Mouse (Mus musculus) CH12.LX (cell line): ENCODE measurements around the gene Tpd52l1. TPM values are rescaled to one million over a fixed set of nuclear protein-coding genes. Genes with fewer than 3 reads are reported as not detected.

Experiments
- DNase-seq: peaks from one replicate; pipeline ENCODE4 v3.0.0-alpha.2; 2013; ENCODE audit errors: extremely low read depth
- H3K27ac ChIP-seq: 2 replicates; pipeline ENCODE4 v1.5.1; 2012; ENCODE audit warnings: low read depth, mild to moderate bottlenecking, control low read depth, moderate library complexity; ENCODE audit not compliant: insufficient read depth
- H3K27me3 ChIP-seq: replicated peaks from 2 replicates; pipeline ENCODE3; 2012; ENCODE audit warnings: inconsistent platforms
- H3K36me3 ChIP-seq, 2 experiments: replicated peaks in 1 of 2; 2 replicates each; pipeline versions ENCODE3 to v1.6.1; 2012; ENCODE audit warnings: inconsistent platforms in 1 of 2, low read length in 1 of 2, mild to moderate bottlenecking in 1 of 2, mixed read lengths in 1 of 2, moderate library complexity in 1 of 2; ENCODE audit not compliant: control insufficient read depth in 1 of 2, insufficient read depth in 1 of 2
- H3K4me1 ChIP-seq, 2 experiments: 2 replicates each; pipeline ENCODE4 v1.6.1; 2012; ENCODE audit warnings: inconsistent platforms in 1 of 2, moderate library complexity in 1 of 2; ENCODE audit not compliant: insufficient read depth in 2 of 2, control insufficient read depth in 1 of 2
- H3K4me2 ChIP-seq: 2 replicates; pipeline ENCODE4 v1.6.1; 2012; ENCODE audit warnings: low read depth, mild to moderate bottlenecking, control low read depth; ENCODE audit not compliant: poor library complexity, insufficient read depth, severe bottlenecking
- H3K4me3 ChIP-seq, 3 experiments: fragments of 150-350 bp in 1 of 3; sonication (generic) in 1 of 3; replicated peaks in 1 of 3; 2 replicates each; pipeline versions ENCODE3 to v1.5.1; 2011 to 2012; ENCODE audit warnings: low read depth in 2 of 3, low read length in 2 of 3, mild to moderate bottlenecking in 2 of 3, moderate library complexity in 2 of 3, control low read depth in 1 of 3, improper control_type of control experiment in 1 of 3, inconsistent platforms in 1 of 3, mixed read lengths in 1 of 3; ENCODE audit not compliant: poor library complexity in 1 of 3
- H3K79me2 ChIP-seq: replicated peaks from 2 replicates; pipeline ENCODE4 v1.6.1; 2012; ENCODE audit warnings: mild to moderate bottlenecking, moderate library complexity; ENCODE audit not compliant: control insufficient read depth, poor library complexity, insufficient read depth, severe bottlenecking; ENCODE audit errors: extremely low read depth
- H3K9ac ChIP-seq: 2 replicates; pipeline ENCODE4 v1.6.1; 2012; ENCODE audit warnings: low read depth, mild to moderate bottlenecking, control low read depth, moderate library complexity; ENCODE audit not compliant: insufficient read depth
- H3K9me3 ChIP-seq: replicated peaks from 2 replicates; pipeline ENCODE3; 2012; ENCODE audit warnings: low read length, inconsistent platforms, mixed read lengths
- BHLHE40 ChIP-seq: IDR thresholded peaks from 2 replicates; pipeline ENCODE4 v1.6.1; 2011; ENCODE audit warnings: mild to moderate bottlenecking, low read depth, low read length, improper control_type of control experiment
- CHD2 ChIP-seq: IDR thresholded peaks from 2 replicates; pipeline ENCODE4 v1.6.1; 2011; ENCODE audit warnings: low read length, improper control_type of control experiment
- ETS1 ChIP-seq: conservative IDR thresholded peaks from 2 replicates; pipeline ENCODE4 v1.6.1; 2012; ENCODE audit warnings: low read depth, mild to moderate bottlenecking, inconsistent platforms, low read length, improper control_type of control experiment, moderate library complexity
- KAT2A ChIP-seq: IDR thresholded peaks from 2 replicates; pipeline ENCODE4 v1.6.1; 2012; ENCODE audit warnings: low read length, improper control_type of control experiment, inconsistent platforms; ENCODE audit not compliant: insufficient replicate concordance
- MAX ChIP-seq: IDR thresholded peaks from 2 replicates; pipeline ENCODE4 v1.6.1; 2011; ENCODE audit warnings: low read length, improper control_type of control experiment
- MAZ ChIP-seq: IDR thresholded peaks from 2 replicates; pipeline ENCODE4 v1.6.1; 2012; ENCODE audit warnings: low read depth, mild to moderate bottlenecking, inconsistent platforms, low read length, improper control_type of control experiment, moderate library complexity
- MEF2A ChIP-seq: IDR thresholded peaks from 2 replicates; pipeline ENCODE4 v1.6.1; 2014; ENCODE audit warnings: low read depth, mild to moderate bottlenecking, inconsistent platforms, low read length, improper control_type of control experiment, borderline replicate concordance
- MYC ChIP-seq: IDR thresholded peaks from 2 replicates; pipeline ENCODE4 v1.6.1; 2011; ENCODE audit warnings: low read depth, mild to moderate bottlenecking, improper control_type of control experiment, low read length
- POLR2A ChIP-seq: IDR thresholded peaks from 2 replicates; pipeline ENCODE4 v1.6.1; 2011; ENCODE audit warnings: low read depth, mild to moderate bottlenecking, improper control_type of control experiment, low read length
- SIN3A ChIP-seq: IDR thresholded peaks from 2 replicates; pipeline ENCODE4 v1.6.1; 2012; ENCODE audit warnings: low read length, improper control_type of control experiment, inconsistent platforms
- SMC3 ChIP-seq: IDR thresholded peaks from 2 replicates; pipeline ENCODE4 v1.6.1; 2011; ENCODE audit warnings: low read depth, low read length, improper control_type of control experiment
- TBP ChIP-seq: conservative IDR thresholded peaks from 2 replicates; pipeline ENCODE4 v1.6.1; 2011; ENCODE audit warnings: low read depth, low read length, improper control_type of control experiment
- USF1 ChIP-seq: IDR thresholded peaks from 2 replicates; pipeline ENCODE4 v1.6.1; 2014; ENCODE audit warnings: low read depth, mild to moderate bottlenecking, inconsistent platforms, low read length, improper control_type of control experiment
- ZKSCAN1 ChIP-seq: IDR thresholded peaks from 2 replicates; pipeline ENCODE4 v1.6.1; 2012; ENCODE audit warnings: low read depth, inconsistent platforms, low read length, improper control_type of control experiment, borderline replicate concordance
- ZMIZ1 ChIP-seq: IDR thresholded peaks from 2 replicates; pipeline ENCODE4 v1.6.1; 2012; ENCODE audit warnings: low read depth, mild to moderate bottlenecking, inconsistent platforms, low read length, improper control_type of control experiment
- dilution Hi-C: fragments of 300-500 bp; cut with MboI; formaldehyde crosslinking; loops from 2 replicates; pipeline ENCODE4 v1.14.3; 2020; ENCODE audit warnings: low sequenced_read_pairs; ENCODE audit not compliant: extremely low pct_unique_long_range_greater_than_20kb, extremely low pct_ligation_motif_present
- in situ Hi-C: fragments of 300-500 bp; cut with MboI; formaldehyde crosslinking; loops from 3 replicates; pipeline ENCODE4 v1.14.3; 2019; ENCODE audit warnings: low sequenced_read_pairs, low pct_ligation_motif_present, low pct_unique_long_range_greater_than_20kb, mixed read lengths
- polyA plus RNA-seq: library from polyadenylated mRNA; unstranded; fragments of >175 nt; gene quantifications from 2 replicates; pipeline ENCODE4 v1.2.1, GENCODE M21; 2012; ENCODE audit warnings: low read depth; ENCODE audit not compliant: insufficient read length
- total RNA-seq, 2 experiments: library from RNA; depleted of rRNA; stranded (reverse); fragments of 300-350 nt in 1 of 2; fragments of >200 nt in 1 of 2; gene quantifications; 2 replicates each; pipeline ENCODE4 v1.2.3; 2012 to 2014

Tpd52l1 gene
- total and polyA plus RNA-seq, 3 experiments, result not detected

DNA sequence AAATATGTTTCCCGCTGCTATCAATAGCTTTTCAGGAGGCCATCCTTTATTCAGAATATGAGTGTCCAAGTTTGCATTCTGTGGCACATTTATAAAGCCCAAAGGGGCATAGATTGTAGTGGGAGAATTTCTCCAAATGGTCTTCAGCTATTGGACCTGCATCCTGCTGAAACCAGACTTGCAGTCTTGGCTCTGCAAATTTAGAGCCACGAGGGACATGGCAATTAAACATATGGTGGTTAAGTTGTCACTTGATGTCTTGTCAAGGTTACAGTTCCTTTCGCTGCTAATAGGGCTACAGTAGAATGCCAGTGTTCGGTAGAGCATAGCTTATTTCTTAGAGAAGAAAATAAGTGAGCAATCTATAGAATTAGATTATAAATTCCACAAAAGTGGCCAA lies 148.7 kb downstream of the Tpd52l1 start:
- no peaks in the 10 kb centered on the region for H3K4me1 ChIP-seq
- no peak for TF ChIP-seq CHD2
- no peak for TF ChIP-seq MAZ
- no peak for TF ChIP-seq ZKSCAN1

DNA sequence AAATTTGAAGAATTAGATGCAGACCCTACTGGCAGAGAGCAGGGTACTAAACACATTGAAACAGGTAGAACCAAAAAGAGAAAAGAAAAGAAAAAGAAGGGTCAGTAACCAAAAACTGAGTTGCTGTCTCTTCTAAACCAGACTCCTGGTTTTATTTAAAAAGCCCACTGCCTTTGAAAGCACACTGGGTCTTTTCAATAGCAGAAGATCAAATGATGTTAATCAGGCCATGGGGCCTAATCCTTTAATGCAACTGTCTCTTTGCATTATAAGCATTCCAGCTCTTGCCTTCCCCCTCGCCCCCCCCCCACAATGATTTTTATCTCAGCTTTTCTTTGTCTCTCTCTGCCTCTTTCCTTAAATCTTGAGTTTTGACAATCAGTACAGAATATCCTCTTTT lies 149.3 kb downstream of the Tpd52l1 start:
- in situ Hi-C loops, result no loop called here
- no peaks in the 10 kb centered on the region for H3K4me1 ChIP-seq
- TF ChIP-seq MEF2A (no peak), KAT2A (no peak), USF1 (no peak), ZKSCAN1 (no peak), SMC3 (no peak)
- TF ChIP-seq, all 38 proteins: peak for 0
- H3K9ac ChIP-seq, result no peak overlapping the region
- no peaks in the 10 kb centered on the region for H3K27me3 ChIP-seq
- dilution Hi-C loops, result no loop called here
- H3K4me2 ChIP-seq, result no peak overlapping the region
- H3K9me3 ChIP-seq, result no peaks in the 10 kb centered on the region
- H3K27ac ChIP-seq, result no peak overlapping the region
- no peak for DNase-seq
- no peaks in the 10 kb centered on the region for H3K36me3 ChIP-seq
- H3K79me2 ChIP-seq, result no peaks in the 10 kb centered on the region
- H3K4me3 ChIP-seq, result no peak overlapping the region

More for the DNA sequence above, 148.7 kb downstream of the Tpd52l1 start:
- in situ Hi-C loops (no loop called here), dilution Hi-C loops (no loop called here)
- Histone ChIP-seq H3K27me3 (no peaks in the 10 kb centered on the region), H3K36me3 (no peaks in the 10 kb centered on the region), H3K27ac (no peak overlapping the region), H3K79me2 (no peaks in the 10 kb centered on the region), H3K4me2 (no peak overlapping the region), H3K4me3 (no peak overlapping the region), H3K9ac (no peak overlapping the region), H3K9me3 (no peaks in the 10 kb centered on the region)
- DNase-seq, result no peak

DNA sequence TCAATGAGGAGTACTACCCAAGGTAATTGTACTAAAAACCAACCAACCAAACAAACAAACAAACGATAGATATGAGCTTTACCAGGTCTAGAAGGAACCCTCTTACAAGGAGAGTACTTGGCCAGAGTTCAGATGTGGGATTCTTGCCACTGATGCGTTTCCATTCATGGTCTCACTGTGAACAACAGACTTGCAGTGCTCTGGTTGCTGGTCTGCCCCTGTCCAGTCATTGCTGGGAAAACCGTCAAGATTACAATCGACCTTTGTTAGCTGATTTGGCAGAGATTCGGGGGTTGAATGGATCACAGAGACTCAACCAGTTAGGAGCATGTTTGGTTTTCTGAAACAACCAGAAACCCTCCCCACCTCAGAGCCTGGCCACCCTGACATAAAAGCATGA lies 150.1 kb downstream of the Tpd52l1 start:
- dilution Hi-C loops, result no loop called here

More for the DNA sequence above, 150.1 kb downstream of the Tpd52l1 start:
- no peak for TF ChIP-seq ETS1
- TF ChIP-seq MAZ, result no peak
- TF ChIP-seq SMC3, result no peak
- TF ChIP-seq MYC, result no peak
- TF ChIP-seq ZMIZ1, result no peak
- TF ChIP-seq TBP, result no peak
- no peak for TF ChIP-seq SIN3A
- no peak for TF ChIP-seq MAX
- no peak for TF ChIP-seq POLR2A
- no peak for TF ChIP-seq BHLHE40
- no peak for DNase-seq
- H3K27me3 ChIP-seq, result no peaks in the 10 kb centered on the region
- H3K4me3 ChIP-seq, result no peak overlapping the region
- no peaks in the 10 kb centered on the region for H3K4me1 ChIP-seq
- H3K9ac ChIP-seq, result no peak overlapping the region
- in situ Hi-C loops, result no loop called here
- no peak overlapping the region for H3K27ac ChIP-seq
- H3K36me3 ChIP-seq, result no peaks in the 10 kb centered on the region
- H3K79me2 ChIP-seq, result no peaks in the 10 kb centered on the region
- no peak overlapping the region for H3K4me2 ChIP-seq
- no peaks in the 10 kb centered on the region for H3K9me3 ChIP-seq
